Comparison of ENCODE assay signal across 9 mouse cellular contexts in the genomic region with DNA sequence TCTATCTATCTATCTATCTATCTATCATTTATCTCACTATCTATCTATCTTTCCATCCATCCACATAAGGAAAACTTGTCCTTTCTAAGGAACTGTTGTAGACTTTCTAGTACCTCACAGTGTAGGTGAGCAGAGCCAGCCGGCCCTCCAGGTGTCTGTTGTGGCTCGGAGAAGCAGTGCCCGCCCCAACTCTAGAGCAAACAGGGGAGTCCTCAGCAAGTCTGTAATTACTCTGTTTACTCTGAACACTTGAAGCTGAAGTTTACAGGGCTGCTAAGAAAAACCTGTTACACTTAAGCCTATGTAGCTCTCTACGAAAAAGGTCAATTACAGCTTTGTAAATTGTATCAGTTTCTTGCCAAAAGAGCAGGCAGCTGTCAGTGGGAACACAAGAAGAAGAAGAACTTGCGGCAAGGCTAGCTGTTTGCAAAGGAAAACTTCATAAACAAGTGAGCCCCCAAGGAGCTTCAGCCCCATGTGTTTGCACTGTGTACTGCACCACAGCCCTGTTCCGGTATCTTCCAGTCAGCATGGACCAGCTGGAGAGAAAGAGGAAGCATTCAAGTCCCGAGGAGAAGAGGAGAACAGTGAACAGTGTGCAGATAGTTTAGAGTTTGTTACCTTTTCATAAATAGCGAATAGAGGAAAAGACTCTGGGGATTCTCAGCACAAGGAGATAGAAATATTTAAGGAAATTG.
DNase-seq lines count a peak whose midpoint lies in the region; ATAC-seq and TF ChIP-seq lines count a peak whose summit lies in the region.
"Had no signal": no experiment of that assay in that cellular context is flagged by ENCODE, and none has a peak within 500 bp of the region (broad histone marks: within the 10 kb centered on the region; RNA-seq: fewer than 3 reads in every experiment).

No protein-coding gene starts in this region.

- TF ChIP-seq CTCF in bone marrow, adult 2 months (IDR thresholded peaks at IDR 0.05; ENCODE audit: control insufficient read depth, insufficient read depth, low read length): peak; percentile 25; the same call in 1 of the 2 replicates

- TF ChIP-seq POLR2A in bone marrow, adult 2 months (IDR thresholded peaks at IDR 0.05; ENCODE audit: borderline replicate concordance, control insufficient read depth, low read depth, low read length): no peak

- DNase-seq in kidney, postnatal 36 days: peak; percentile 14 to 23
- DNase-seq in kidney, adult 8-10 months: no peak
- peak; percentile 25 for DNase-seq in heart, postnatal 4 days
- no peak for DNase-seq in urinary bladder, adult 18-20 months (ENCODE audit: low spot score in 2 of 2)
- no peak for DNase-seq in hindbrain, embryonic 14.5 days (ENCODE audit: low spot score)
- DNase-seq in retina, postnatal 1 day: no peak

- H3K27me3 ChIP-seq in hindbrain, embryonic 14.5 days (ENCODE audit: control insufficient read depth, insufficient read depth, low read length): no peaks in the 10 kb centered on the region

- H3K4me3 ChIP-seq in bone marrow, adult 2 months (replicated peaks; ENCODE audit: control insufficient read depth, low read depth, low read length): no peak overlapping the region
- no peak overlapping the region for H3K4me3 ChIP-seq in hindbrain, embryonic 14.5 days (replicated peaks; ENCODE audit: low read length)
- H3K4me3 ChIP-seq: myocyte had no signal

- no peaks in the 10 kb centered on the region for H3K36me3 ChIP-seq in hindbrain, embryonic 14.5 days (replicated peaks; ENCODE audit: control insufficient read depth, insufficient read depth)

- H3K27ac ChIP-seq in bone marrow, adult 2 months (ENCODE audit: control insufficient read depth, insufficient read depth, low read depth, low read length, poor library complexity): no peak overlapping the region
- H3K27ac ChIP-seq in hindbrain, embryonic 14.5 days: no peak overlapping the region

- 52% methylated on average over 8 of the region's 8 CpGs for WGBS in bone marrow, adult 2 months
- 85% methylated on average over 8 of the region's 8 CpGs for WGBS in hindbrain, embryonic 14.5 days

- ATAC-seq in monocyte, adult 5-6 weeks (replicated peaks; ENCODE audit: insufficient number of reproducible peaks, low FRiP score, low TSS enrichment, poor library complexity, severe bottlenecking): peak; percentile 93
- ATAC-seq in hindbrain, embryonic 14.5 days (ENCODE audit: low FRiP score): no peak

- no peak overlapping the region for H3K4me2 ChIP-seq in hindbrain, embryonic 14.5 days (replicated peaks)

- H3K9ac ChIP-seq in hindbrain, embryonic 14.5 days: no peak overlapping the region

- no peaks in the 10 kb centered on the region for H3K9me3 ChIP-seq in hindbrain, embryonic 14.5 days (ENCODE audit: control insufficient read depth, low read length)

- H3K4me1 ChIP-seq in bone marrow, adult 2 months (ENCODE audit: control insufficient read depth, insufficient read depth, low read length): no peaks in the 10 kb centered on the region
- no peaks in the 10 kb centered on the region for H3K4me1 ChIP-seq in hindbrain, embryonic 14.5 days (replicated peaks; ENCODE audit: control insufficient read depth, insufficient read depth, low read length)

Comparison
In these comparisons a context has a peak if more than half of its experiments do, and no peak if none do; other contexts are left out.
1. DNase-seq: peak in kidney, postnatal 36 days (2 of 2) and heart, postnatal 4 days (single experiment); none in kidney, adult 8-10 months (0 of 2), urinary bladder, adult 18-20 months (0 of 2), hindbrain, embryonic 14.5 days (single experiment) and retina, postnatal 1 day (single experiment).